Mouse (Mus musculus): ENCODE data around the gene Camta2. TPM values are rescaled to one million over a fixed set of nuclear protein-coding genes. Genes with fewer than 3 reads are reported as not detected.

Gene Camta2
- polyA plus RNA-seq, 1 experiment from 2014 or later: 10.8 TPM

- no peak overlapping the region for H3K4me3 ChIP-seq (ENCODE audit: low read depth, low read length)
- ATAC-seq (replicated peaks; ENCODE audit: low FRiP score): no peak
- no peaks in the 10 kb centered on the region for H3K36me3 ChIP-seq (ENCODE audit: control insufficient read depth, insufficient read depth, low read length)
- H3K27me3 ChIP-seq (ENCODE audit: control insufficient read depth, insufficient read depth, low read length): no peaks in the 10 kb centered on the region
- no peaks in the 10 kb centered on the region for H3K9me3 ChIP-seq (ENCODE audit: control insufficient read depth, low read length)
- no peak overlapping the region for H3K27ac ChIP-seq (ENCODE audit: low read depth, low read length)
- H3K4me1 ChIP-seq (replicated peaks; ENCODE audit: control insufficient read depth, insufficient read depth, low read length): no peaks in the 10 kb centered on the region
- no peak overlapping the region for H3K9ac ChIP-seq (ENCODE audit: low read length)
- WGBS: 84% methylated on average over 4 of the region's 4 CpGs
- DNase-seq (ENCODE audit: low spot score): no peak
- no peak overlapping the region for H3K4me2 ChIP-seq (ENCODE audit: low read depth, low read length, severe bottlenecking)
These were observed 52.3 kb downstream of the Camta2 start for GRCm38 (mm10) chr11:70635601-70636000.

GRCm38 (mm10) chr11:70630129-70630528 is 57.8 kb downstream of the Camta2 start:
- Histone ChIP-seq H3K9me3 (ENCODE audit: control insufficient read depth, low read length) (no peaks in the 10 kb centered on the region), H3K4me3 (ENCODE audit: low read depth, low read length) (no peak overlapping the region), H3K27ac (ENCODE audit: low read depth, low read length) (no peak overlapping the region), H3K9ac (ENCODE audit: low read length) (no peak overlapping the region), H3K4me1 (replicated peaks; ENCODE audit: control insufficient read depth, insufficient read depth, low read length) (no peaks in the 10 kb centered on the region), H3K36me3 (ENCODE audit: control insufficient read depth, insufficient read depth, low read length) (no peaks in the 10 kb centered on the region), H3K4me2 (ENCODE audit: low read depth, low read length, severe bottlenecking) (no peak overlapping the region), H3K27me3 (ENCODE audit: control insufficient read depth, insufficient read depth, low read length) (no peaks in the 10 kb centered on the region)
- DNase-seq (ENCODE audit: low spot score) (no peak), ATAC-seq (replicated peaks; ENCODE audit: low FRiP score) (no peak)
- 76% methylated on average over 7 of the region's 7 CpGs for WGBS

DNA sequence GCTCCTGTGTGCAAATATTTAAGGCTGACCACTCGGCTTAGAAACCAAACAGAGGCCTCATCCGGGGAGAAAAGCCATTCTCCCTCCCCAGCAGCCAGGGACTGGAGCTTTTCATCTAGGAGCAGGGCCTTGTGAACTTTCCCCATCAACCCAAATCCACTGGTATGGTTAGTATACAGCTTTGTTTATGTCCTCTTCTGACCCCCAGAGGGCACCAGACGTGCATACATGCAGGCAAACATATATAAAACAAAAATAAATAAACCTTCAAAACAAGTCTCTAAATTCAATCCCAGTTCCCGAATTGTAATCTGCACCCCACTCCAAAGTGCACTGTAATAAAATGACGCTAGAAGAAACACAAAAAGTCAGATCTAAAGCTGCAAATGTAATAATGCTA is 58.3 kb downstream of the Camta2 start:
- H3K27me3 ChIP-seq (ENCODE audit: control insufficient read depth, insufficient read depth, low read length): no peaks in the 10 kb centered on the region
- H3K36me3 ChIP-seq (ENCODE audit: control insufficient read depth, insufficient read depth, low read length): no peaks in the 10 kb centered on the region
- H3K4me3 ChIP-seq (ENCODE audit: low read depth, low read length): no peak overlapping the region
- H3K9me3 ChIP-seq (ENCODE audit: control insufficient read depth, low read length): no peaks in the 10 kb centered on the region
- no peaks in the 10 kb centered on the region for H3K4me1 ChIP-seq (replicated peaks; ENCODE audit: control insufficient read depth, insufficient read depth, low read length)
- DNase-seq (ENCODE audit: low spot score) (no peak), ATAC-seq (replicated peaks; ENCODE audit: low FRiP score) (no peak)
- no peak overlapping the region for H3K4me2 ChIP-seq (ENCODE audit: low read depth, low read length, severe bottlenecking)
- no peak overlapping the region for H3K9ac ChIP-seq (ENCODE audit: low read length)
- H3K27ac ChIP-seq (ENCODE audit: low read depth, low read length): no peak overlapping the region
- 50% methylated on average over 5 of the region's 5 CpGs for WGBS

GRCm38 (mm10) chr11:70628431-70628830 is 59.5 kb downstream of the Camta2 start:
- ATAC-seq (replicated peaks; ENCODE audit: low FRiP score) (no peak), DNase-seq (ENCODE audit: low spot score) (no peak)
- no peak overlapping the region for H3K27ac ChIP-seq (ENCODE audit: low read depth, low read length)
- no peaks in the 10 kb centered on the region for H3K36me3 ChIP-seq (ENCODE audit: control insufficient read depth, insufficient read depth, low read length)
- no peaks in the 10 kb centered on the region for H3K9me3 ChIP-seq (ENCODE audit: control insufficient read depth, low read length)
- no peaks in the 10 kb centered on the region for H3K4me1 ChIP-seq (replicated peaks; ENCODE audit: control insufficient read depth, insufficient read depth, low read length)
- WGBS: 70% methylated on average over 2 of the region's 2 CpGs
- H3K27me3 ChIP-seq (ENCODE audit: control insufficient read depth, insufficient read depth, low read length): no peaks in the 10 kb centered on the region
- no peak overlapping the region for H3K9ac ChIP-seq (ENCODE audit: low read length)
- no peak overlapping the region for H3K4me2 ChIP-seq (ENCODE audit: low read depth, low read length, severe bottlenecking)
- H3K4me3 ChIP-seq (ENCODE audit: low read depth, low read length): no peak overlapping the region

DNA sequence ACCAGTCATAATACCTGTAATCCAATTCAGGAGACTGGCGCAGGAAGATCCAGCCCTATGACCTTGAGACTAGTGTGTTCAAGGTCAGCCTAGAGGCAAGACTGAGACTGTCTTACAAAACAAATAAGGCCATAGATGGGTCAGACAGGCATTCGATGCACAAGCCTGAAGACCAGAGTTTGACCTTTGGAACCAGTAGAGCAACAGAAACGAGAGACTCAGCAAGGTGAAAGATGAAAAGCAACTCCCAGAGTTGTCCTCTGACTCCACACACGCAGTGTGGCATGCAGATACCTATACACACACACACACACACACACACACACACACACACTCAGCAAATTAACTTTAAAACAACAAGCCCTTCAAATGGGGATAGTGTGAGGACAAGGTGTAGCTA is 61.0 kb downstream of the Camta2 start:
- Histone ChIP-seq H3K4me1 (replicated peaks; ENCODE audit: control insufficient read depth, insufficient read depth, low read length) (no peaks in the 10 kb centered on the region), H3K4me3 (ENCODE audit: low read depth, low read length) (no peak overlapping the region), H3K36me3 (ENCODE audit: control insufficient read depth, insufficient read depth, low read length) (no peaks in the 10 kb centered on the region), H3K27ac (ENCODE audit: low read depth, low read length) (no peak overlapping the region), H3K9me3 (ENCODE audit: control insufficient read depth, low read length) (no peaks in the 10 kb centered on the region), H3K4me2 (ENCODE audit: low read depth, low read length, severe bottlenecking) (no peak overlapping the region), H3K9ac (ENCODE audit: low read length) (no peak overlapping the region), H3K27me3 (ENCODE audit: control insufficient read depth, insufficient read depth, low read length) (no peaks in the 10 kb centered on the region)
- WGBS: 76% methylated on average over 4 of the region's 4 CpGs
- DNase-seq (ENCODE audit: low spot score) (no peak), ATAC-seq (replicated peaks; ENCODE audit: low FRiP score) (no peak)

- Histone ChIP-seq H3K4me2 (ENCODE audit: low read depth, low read length, severe bottlenecking) (no peak overlapping the region), H3K27ac (ENCODE audit: low read depth, low read length) (no peak overlapping the region), H3K36me3 (ENCODE audit: control insufficient read depth, insufficient read depth, low read length) (no peaks in the 10 kb centered on the region), H3K9me3 (ENCODE audit: control insufficient read depth, low read length) (no peaks in the 10 kb centered on the region), H3K4me1 (replicated peaks; ENCODE audit: control insufficient read depth, insufficient read depth, low read length) (no peaks in the 10 kb centered on the region), H3K27me3 (ENCODE audit: control insufficient read depth, insufficient read depth, low read length) (no peaks in the 10 kb centered on the region), H3K4me3 (ENCODE audit: low read depth, low read length) (no peak overlapping the region), H3K9ac (ENCODE audit: low read length) (no peak overlapping the region)
- ATAC-seq (replicated peaks; ENCODE audit: low FRiP score) (no peak), DNase-seq (ENCODE audit: low spot score) (peak; percentile 80)
- 47% methylated on average over 4 of the region's 4 CpGs for WGBS
These were observed 62.4 kb downstream of the Camta2 start for GRCm38 (mm10) chr11:70625473-70625872.

DNA sequence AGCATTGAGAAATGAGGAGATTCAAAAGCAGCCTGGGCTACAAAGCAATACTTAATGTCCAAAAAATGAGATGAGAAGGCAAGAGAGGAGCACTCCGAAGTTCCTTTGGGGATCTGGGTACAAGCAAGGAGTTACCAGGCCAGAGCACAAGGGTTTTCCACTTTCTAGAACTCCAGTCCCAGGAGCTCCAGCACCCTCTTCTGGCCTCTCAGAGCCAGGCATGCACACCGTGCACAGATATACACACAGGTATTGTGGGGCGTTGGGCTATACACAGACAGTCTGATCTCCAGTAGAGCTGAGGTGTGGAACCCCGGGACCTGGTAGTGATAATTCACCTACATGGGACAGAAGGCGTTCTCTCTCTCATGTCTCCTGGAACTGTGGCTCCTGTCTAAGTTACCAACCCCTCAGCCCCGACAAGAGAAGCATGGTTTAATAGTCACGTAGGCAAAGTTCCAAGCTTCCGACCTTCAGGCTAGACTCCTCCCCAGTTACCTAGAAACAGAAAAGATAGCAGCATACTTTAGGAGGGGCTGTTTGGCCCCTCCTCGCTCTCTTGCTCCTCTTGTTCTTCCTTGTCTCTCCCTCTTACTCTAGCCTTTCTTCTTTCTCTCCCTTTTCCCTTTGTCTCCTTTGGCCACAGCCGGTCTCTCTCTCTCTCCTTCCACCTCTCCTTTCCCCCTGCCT is 64.7 kb downstream of the Camta2 start:
- DNase-seq (ENCODE audit: low spot score): no peak
- Histone ChIP-seq H3K27ac (ENCODE audit: low read depth, low read length) (no peak overlapping the region), H3K9me3 (ENCODE audit: control insufficient read depth, low read length) (no peaks in the 10 kb centered on the region), H3K27me3 (ENCODE audit: control insufficient read depth, insufficient read depth, low read length) (no peaks in the 10 kb centered on the region), H3K9ac (ENCODE audit: low read length) (no peak overlapping the region), H3K4me2 (ENCODE audit: low read depth, low read length, severe bottlenecking) (no peak overlapping the region), H3K4me1 (replicated peaks; ENCODE audit: control insufficient read depth, insufficient read depth, low read length) (no peaks in the 10 kb centered on the region), H3K4me3 (ENCODE audit: low read depth, low read length) (no peak overlapping the region), H3K36me3 (ENCODE audit: control insufficient read depth, insufficient read depth, low read length) (no peaks in the 10 kb centered on the region)
- no peak for ATAC-seq (replicated peaks; ENCODE audit: low FRiP score)
- 88% methylated on average over 10 of the region's 10 CpGs for WGBS

GRCm38 (mm10) chr11:70621972-70622814 is 65.7 kb downstream of the Camta2 start:
- DNase-seq (ENCODE audit: low spot score) (no peak), ATAC-seq (replicated peaks; ENCODE audit: low FRiP score) (no peak)
- 44% methylated on average over 7 of the region's 7 CpGs for WGBS
- H3K9ac ChIP-seq (ENCODE audit: low read length): no peak overlapping the region
- H3K36me3 ChIP-seq (ENCODE audit: control insufficient read depth, insufficient read depth, low read length): no peaks in the 10 kb centered on the region
- H3K27me3 ChIP-seq (ENCODE audit: control insufficient read depth, insufficient read depth, low read length): no peaks in the 10 kb centered on the region
- no peak overlapping the region for H3K4me2 ChIP-seq (ENCODE audit: low read depth, low read length, severe bottlenecking)
- H3K9me3 ChIP-seq (ENCODE audit: control insufficient read depth, low read length): no peaks in the 10 kb centered on the region
- H3K27ac ChIP-seq (ENCODE audit: low read depth, low read length): no peak overlapping the region
- no peaks in the 10 kb centered on the region for H3K4me1 ChIP-seq (replicated peaks; ENCODE audit: control insufficient read depth, insufficient read depth, low read length)
- no peak overlapping the region for H3K4me3 ChIP-seq (ENCODE audit: low read depth, low read length)

Measured in forebrain, embryonic 11.5 days (tissue).